Mouse (Mus musculus) neural tube, embryonic 11.5 days (tissue): ENCODE measurements at regions not wholly inside any gene's neighbourhood (a gene's known extent, or its start where the extent isn't known, plus 50 kb on each side); places are given as distances from the start of the nearest gene placed in this dataset.

Experiments used
- ATAC-seq: fragments of 200-750 bp; cut with Nextera tagmentation; 2 replicates; pipeline ENCODE4 v1.8.0; 2017; ENCODE audit warnings: moderate number of reproducible peaks, mild to moderate bottlenecking, moderate TSS enrichment, moderate library complexity; ENCODE audit not compliant: insufficient read depth, low FRiP score, low TSS enrichment
- DNase-seq: peaks from one replicate; pipeline ENCODE4 v3.0.0-alpha.2; 2015; ENCODE audit warnings: low spot score
- H3K27ac ChIP-seq: fragments of 300-500 bp; sonication (generic); 2 replicates; pipeline ENCODE4 v1.5.1; 2014; ENCODE audit warnings: low read depth, mild to moderate bottlenecking, low read length
- H3K27me3 ChIP-seq: fragments of 300-500 bp; sonication (generic); 2 replicates; pipeline ENCODE4 v1.6.1; 2014; ENCODE audit warnings: mild to moderate bottlenecking, low read length, mixed read lengths; ENCODE audit not compliant: control insufficient read depth, insufficient read depth
- H3K36me3 ChIP-seq: fragments of 300-500 bp; sonication (generic); 2 replicates; pipeline ENCODE4 v1.6.1; 2014; ENCODE audit warnings: mild to moderate bottlenecking, low read length, moderate library complexity, mixed read lengths; ENCODE audit not compliant: control insufficient read depth, insufficient read depth
- H3K4me1 ChIP-seq: fragments of 300-500 bp; sonication (generic); 2 replicates; pipeline ENCODE4 v1.6.1; 2014; ENCODE audit warnings: low read length, mixed read lengths; ENCODE audit not compliant: control insufficient read depth, insufficient read depth
- H3K4me2 ChIP-seq: fragments of 300-500 bp; sonication (generic); 2 replicates; pipeline ENCODE4 v1.6.1; 2014; ENCODE audit warnings: low read depth, mild to moderate bottlenecking, moderate library complexity
- H3K4me3 ChIP-seq: fragments of 300-500 bp; sonication (generic); 2 replicates; pipeline ENCODE4 v1.5.1; 2014; ENCODE audit warnings: low read depth, low read length
- H3K9ac ChIP-seq: fragments of 300-500 bp; sonication (generic); 2 replicates; pipeline ENCODE4 v1.6.1; 2014; ENCODE audit warnings: mild to moderate bottlenecking, low read length
- H3K9me3 ChIP-seq: fragments of 300-500 bp; sonication (generic); 2 replicates; pipeline ENCODE4 v1.6.1; 2016; ENCODE audit warnings: low read length; ENCODE audit not compliant: control insufficient read depth
- WGBS: fragments of 180-500 bp; shearing (Covaris S2); extraction: QIAGEN DNeasy Blood & Tissue Kit; methylation state at CpG from one replicate; pipeline ENCODE4 v1.1.7; 2014; 5-methylcytosine and 5-hydroxymethylcytosine counted together

GRCm38 (mm10) chr8:23531551-23532142, 1120.5 kb downstream of the Mrps31 start:
- ATAC-seq (no peak), DNase-seq (peak; percentile 65)
- no peaks in the 10 kb centered on the region for H3K9me3 ChIP-seq
- no peak overlapping the region for H3K4me2 ChIP-seq
- no peaks in the 10 kb centered on the region for H3K27me3 ChIP-seq
- H3K27ac ChIP-seq: no peak overlapping the region
- H3K4me3 ChIP-seq: no peak overlapping the region
- no peaks in the 10 kb centered on the region for H3K36me3 ChIP-seq
- no peak overlapping the region for H3K9ac ChIP-seq
- H3K4me1 ChIP-seq: no peaks in the 10 kb centered on the region
- 53% methylated on average over 10 of the region's 10 CpGs for WGBS

GRCm38 (mm10) chr8:23537681-23538359, 1126.7 kb downstream of the Mrps31 start:
- no peaks in the 10 kb centered on the region for H3K4me1 ChIP-seq
- no peaks in the 10 kb centered on the region for H3K36me3 ChIP-seq
- H3K4me2 ChIP-seq: no peak overlapping the region
- ATAC-seq: no peak
- H3K4me3 ChIP-seq: no peak overlapping the region
- H3K27ac ChIP-seq: no peak overlapping the region
- no peaks in the 10 kb centered on the region for H3K9me3 ChIP-seq
- 81% methylated on average over 7 of the region's 7 CpGs for WGBS
- no peak overlapping the region for H3K9ac ChIP-seq
- no peak for DNase-seq
- H3K27me3 ChIP-seq: no peaks in the 10 kb centered on the region

- H3K4me2 ChIP-seq: no peak overlapping the region
- no peaks in the 10 kb centered on the region for H3K4me1 ChIP-seq
- DNase-seq (no peak), ATAC-seq (no peak)
- no peak overlapping the region for H3K4me3 ChIP-seq
- no peak overlapping the region for H3K9ac ChIP-seq
- H3K27ac ChIP-seq: no peak overlapping the region
- no peaks in the 10 kb centered on the region for H3K36me3 ChIP-seq
- 68% methylated on average over 11 of the region's 12 CpGs for WGBS
- H3K9me3 ChIP-seq: no peaks in the 10 kb centered on the region
- H3K27me3 ChIP-seq: no peaks in the 10 kb centered on the region
These were observed 1142.7 kb downstream of the Mrps31 start for GRCm38 (mm10) chr8:23553565-23554473.

DNA sequence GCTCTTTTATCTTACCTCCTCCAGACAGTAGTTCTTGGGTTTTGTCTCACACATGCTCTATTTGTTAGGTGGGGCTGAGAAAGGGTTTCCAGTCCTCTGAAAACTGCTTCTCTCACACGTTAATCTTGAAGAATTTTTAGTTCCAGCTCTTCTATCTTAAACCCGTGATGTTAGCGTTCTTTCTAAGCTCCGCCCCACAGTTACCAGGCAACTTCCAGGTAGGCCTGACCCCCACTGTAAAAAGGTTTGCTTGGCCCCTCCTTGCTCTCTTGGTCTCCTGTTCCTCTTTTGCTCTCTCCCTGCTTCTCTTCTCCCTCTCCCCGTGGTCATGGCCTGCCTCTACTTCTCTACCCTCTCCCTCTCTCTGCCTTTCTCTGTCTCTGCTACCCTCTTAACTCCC, 1149.7 kb downstream of the Mrps31 start:
- H3K36me3 ChIP-seq: no peaks in the 10 kb centered on the region
- DNase-seq (no peak), ATAC-seq (no peak)
- H3K9me3 ChIP-seq: no peaks in the 10 kb centered on the region
- H3K4me1 ChIP-seq: peaks cover 7% of the 10 kb centered on the region; the same call in 1 of the 2 replicates
- H3K4me3 ChIP-seq: no peak overlapping the region
- H3K27me3 ChIP-seq: no peaks in the 10 kb centered on the region
- no peak overlapping the region for H3K4me2 ChIP-seq
- H3K27ac ChIP-seq: no peak overlapping the region
- WGBS: 80% methylated on average over 5 of the region's 5 CpGs
- H3K9ac ChIP-seq: no peak overlapping the region

DNA sequence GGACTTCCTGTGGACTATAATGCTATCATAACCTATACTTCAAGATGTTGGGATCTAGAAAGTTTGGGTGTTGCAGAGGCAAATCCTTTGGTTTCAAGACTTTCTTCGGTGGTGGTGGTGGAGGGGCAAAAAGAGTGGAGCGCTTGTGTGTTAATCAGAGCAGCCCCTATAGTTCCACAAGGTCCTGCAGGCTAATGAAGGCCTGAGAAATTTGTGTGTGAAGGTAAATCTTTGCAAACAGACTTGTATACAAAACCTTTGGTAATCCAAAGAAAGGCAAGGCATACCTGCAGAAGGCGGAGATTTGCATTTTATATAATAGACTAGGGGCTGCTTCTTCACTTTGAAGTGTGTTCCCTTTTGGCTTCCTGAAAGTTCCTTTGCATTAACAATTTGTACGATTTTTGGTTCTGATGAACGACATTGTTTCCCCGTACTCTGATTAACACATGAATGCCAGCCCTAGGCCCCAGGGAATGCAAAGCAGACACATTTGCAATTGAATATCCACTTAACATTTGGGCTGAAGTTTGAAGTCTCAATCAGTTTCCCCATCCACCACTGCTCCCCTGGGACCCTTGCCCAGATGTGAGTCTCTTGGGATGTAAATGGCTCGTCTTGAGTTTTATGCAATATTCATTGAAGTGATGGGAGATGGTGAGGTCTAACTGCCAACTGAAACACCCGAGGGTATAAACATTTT, 1150.7 kb downstream of the Mrps31 start:
- Histone ChIP-seq H3K4me2 (no peak overlapping the region), H3K36me3 (no peaks in the 10 kb centered on the region), H3K9ac (no peak overlapping the region), H3K4me1 (peaks cover 7% of the 10 kb centered on the region; the same call in 1 of the 2 replicates), H3K9me3 (no peaks in the 10 kb centered on the region), H3K27ac (no peak overlapping the region), H3K27me3 (no peaks in the 10 kb centered on the region), H3K4me3 (no peak overlapping the region)
- no peak for ATAC-seq
- 22% methylated on average over 8 of the region's 8 CpGs for WGBS
- DNase-seq: peak; percentile 33

DNA sequence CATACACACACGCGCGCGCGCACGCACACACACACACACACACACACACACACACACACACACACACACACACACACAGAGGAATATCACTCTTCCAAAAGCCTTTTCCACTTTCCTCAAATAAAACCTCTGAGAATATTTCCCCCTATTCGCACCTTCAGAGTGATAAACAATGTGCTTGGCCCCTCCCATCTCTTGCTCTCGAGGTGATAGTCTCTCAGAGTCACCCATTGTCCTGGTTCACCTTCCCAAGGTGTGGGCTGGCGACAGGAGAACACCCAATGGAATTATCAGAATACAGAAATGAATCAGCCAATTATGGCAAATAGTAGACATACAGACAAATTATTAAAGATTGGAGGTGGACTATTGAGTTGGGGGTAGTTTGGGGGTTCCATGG, 1151.3 kb downstream of the Mrps31 start:
- Histone ChIP-seq H3K27me3 (no peaks in the 10 kb centered on the region), H3K9me3 (no peaks in the 10 kb centered on the region), H3K4me3 (no peak overlapping the region), H3K4me2 (no peak overlapping the region), H3K4me1 (peaks cover 7% of the 10 kb centered on the region; the same call in 1 of the 2 replicates), H3K9ac (no peak overlapping the region), H3K27ac (no peak overlapping the region), H3K36me3 (no peaks in the 10 kb centered on the region)
- DNase-seq: no peak
- WGBS: 27% methylated on average over 9 of the region's 9 CpGs
- no peak for ATAC-seq

- DNase-seq: no peak
These were observed 1152.2 kb downstream of the Mrps31 start for GRCm38 (mm10) chr8:23563065-23564020.

More at GRCm38 (mm10) chr8:23563065-23564020, 1152.2 kb downstream of the Mrps31 start:
- H3K4me3 ChIP-seq: no peak overlapping the region
- no peak for ATAC-seq
- H3K27ac ChIP-seq: no peak overlapping the region
- H3K9me3 ChIP-seq: no peaks in the 10 kb centered on the region
- H3K9ac ChIP-seq: no peak overlapping the region
- 5% methylated on average over 16 of the region's 18 CpGs for WGBS
- H3K36me3 ChIP-seq: no peaks in the 10 kb centered on the region
- peaks cover 7% of the 10 kb centered on the region; the same call in 1 of the 2 replicates for H3K4me1 ChIP-seq
- no peaks in the 10 kb centered on the region for H3K27me3 ChIP-seq
- peak overlapping the region; percentile 36 for H3K4me2 ChIP-seq
